Mouse (Mus musculus): Measurements from ENCODE around the gene Relt. TPM values are rescaled to one million over a fixed set of nuclear protein-coding genes. Genes with fewer than 3 reads are reported as not detected.

The Relt gene
- total and polyA plus RNA-seq, 3 experiments: 24.5 to 31.1 (median 29.9) TPM

GRCm38 (mm10) chr7:100843866-100844265 lies 19.4 kb downstream of the Relt start:
- Histone ChIP-seq H3K36me3 (replicated peaks in 1 of 2; ENCODE audit: control insufficient read depth in 1 of 2, insufficient read depth in 1 of 2, low read length in 1 of 2) (peaks cover 51 to 62% of the 10 kb centered on the region in 2 experiments), H3K4me1 (ENCODE audit: control insufficient read depth in 1 of 2, insufficient read depth in 2 of 2) (peaks cover 19 to 45% of the 10 kb centered on the region in 2 experiments), H3K4me3 (replicated peaks in 1 of 3; ENCODE audit: low read depth in 2 of 3, low read length in 2 of 3, poor library complexity in 1 of 3) (no peak overlapping the region), H3K27me3 (replicated peaks) (no peaks in the 10 kb centered on the region), H3K9ac (ENCODE audit: insufficient read depth, low read depth) (no peak overlapping the region), H3K4me2 (ENCODE audit: insufficient read depth, low read depth, poor library complexity, severe bottlenecking) (no peak overlapping the region), H3K27ac (ENCODE audit: insufficient read depth, low read depth) (no peak overlapping the region), H3K79me2 (replicated peaks; ENCODE audit: control insufficient read depth, extremely low read depth, insufficient read depth, poor library complexity, severe bottlenecking) (no peaks in the 10 kb centered on the region), H3K9me3 (replicated peaks; ENCODE audit: low read length) (peaks cover 12% of the 10 kb centered on the region)
- in situ Hi-C loops (cut with MboI; ENCODE audit: low pct_ligation_motif_present, low pct_unique_long_range_greater_than_20kb, low sequenced_read_pairs) (no loop called here), dilution Hi-C loops (cut with MboI; ENCODE audit: extremely low pct_ligation_motif_present, extremely low pct_unique_long_range_greater_than_20kb, low sequenced_read_pairs) (no loop called here)
- TF ChIP-seq ZNF384 (IDR thresholded peaks at IDR 0.05; ENCODE audit: low read depth, low read length): no peak
- no peak for TF ChIP-seq NELFE (IDR thresholded peaks at IDR 0.05; ENCODE audit: low read depth, low read length)
- no peak for TF ChIP-seq MXI1 (IDR thresholded peaks at IDR 0.05; ENCODE audit: low read depth, low read length)
- TF ChIP-seq USF2 (conservative IDR thresholded peaks at IDR 0.05; ENCODE audit: low read depth, low read length): no peak
- TF ChIP-seq UBTF (IDR thresholded peaks at IDR 0.05; ENCODE audit: low read depth, low read length): no peak
- no peak for TF ChIP-seq ZKSCAN1 (IDR thresholded peaks at IDR 0.05; ENCODE audit: borderline replicate concordance, low read depth, low read length)
- TF ChIP-seq POLR2AphosphoS2 (IDR thresholded peaks at IDR 0.05; ENCODE audit: low read depth, low read length): no peak
- no peak for TF ChIP-seq BHLHE40 (IDR thresholded peaks at IDR 0.05; ENCODE audit: low read depth, low read length)
- no peak for TF ChIP-seq POLR2A (IDR thresholded peaks at IDR 0.05; ENCODE audit: low read depth, low read length)
- TF ChIP-seq E2F4 (IDR thresholded peaks at IDR 0.05; ENCODE audit: insufficient replicate concordance, low read depth, low read length): no peak
- TF ChIP-seq TCF12 (IDR thresholded peaks at IDR 0.05; ENCODE audit: low read depth, low read length): no peak
- no peak for TF ChIP-seq SIN3A (IDR thresholded peaks at IDR 0.05; ENCODE audit: low read length)
- TF ChIP-seq RCOR1 (conservative IDR thresholded peaks at IDR 0.05; ENCODE audit: low read depth, low read length): no peak
- no peak for TF ChIP-seq HCFC1 (IDR thresholded peaks at IDR 0.05; ENCODE audit: low read depth, low read length)
- TF ChIP-seq USF1 (IDR thresholded peaks at IDR 0.05; ENCODE audit: low read depth, low read length): no peak
- TF ChIP-seq SMC3 (IDR thresholded peaks at IDR 0.05; ENCODE audit: low read depth, low read length): no peak
- TF ChIP-seq CTCF (conservative IDR thresholded peaks at IDR 0.05 in 1 of 2, IDR thresholded peaks at IDR 0.05 in 1 of 2; ENCODE audit: low read depth in 2 of 2, low read length in 2 of 2): no peak
- no peak for TF ChIP-seq EP300 (IDR thresholded peaks at IDR 0.05; ENCODE audit: low read length)
- no peak for DNase-seq (ENCODE audit: extremely low read depth)

- H3K79me2 ChIP-seq (replicated peaks; ENCODE audit: control insufficient read depth, extremely low read depth, insufficient read depth, poor library complexity, severe bottlenecking): no peaks in the 10 kb centered on the region
- in situ Hi-C loops (cut with MboI; ENCODE audit: low pct_ligation_motif_present, low pct_unique_long_range_greater_than_20kb, low sequenced_read_pairs) (no loop called here), dilution Hi-C loops (cut with MboI; ENCODE audit: extremely low pct_ligation_motif_present, extremely low pct_unique_long_range_greater_than_20kb, low sequenced_read_pairs) (no loop called here)
- peaks cover 15 to 28% of the 10 kb centered on the region in 2 experiments for H3K4me1 ChIP-seq (ENCODE audit: control insufficient read depth in 1 of 2, insufficient read depth in 2 of 2)
- H3K36me3 ChIP-seq (replicated peaks in 1 of 2; ENCODE audit: control insufficient read depth in 1 of 2, insufficient read depth in 1 of 2, low read length in 1 of 2): peaks cover 38 to 57% of the 10 kb centered on the region in 2 experiments
- H3K27me3 ChIP-seq (replicated peaks): no peaks in the 10 kb centered on the region
- H3K9me3 ChIP-seq (replicated peaks; ENCODE audit: low read length): peaks cover 12% of the 10 kb centered on the region
- DNase-seq (ENCODE audit: extremely low read depth): no peak
- H3K4me3 ChIP-seq (replicated peaks in 1 of 3; ENCODE audit: low read depth in 2 of 3, low read length in 2 of 3, poor library complexity in 1 of 3): no peak overlapping the region
- H3K9ac ChIP-seq (ENCODE audit: insufficient read depth, low read depth): no peak overlapping the region
- H3K4me2 ChIP-seq (ENCODE audit: insufficient read depth, low read depth, poor library complexity, severe bottlenecking): no peak overlapping the region
- TF ChIP-seq KAT2A (IDR thresholded peaks at IDR 0.05; ENCODE audit: insufficient replicate concordance, low read length) (no peak), JUND (conservative IDR thresholded peaks at IDR 0.05; ENCODE audit: low read depth, low read length) (no peak), IRF4 (IDR thresholded peaks at IDR 0.05; ENCODE audit: low read depth, low read length) (no peak), UBTF (IDR thresholded peaks at IDR 0.05; ENCODE audit: low read depth, low read length) (no peak), SIN3A (IDR thresholded peaks at IDR 0.05; ENCODE audit: low read length) (no peak), PAX5 (IDR thresholded peaks at IDR 0.05; ENCODE audit: low read length) (no peak), ETS1 (conservative IDR thresholded peaks at IDR 0.05; ENCODE audit: low read depth, low read length) (no peak), ELF1 (IDR thresholded peaks at IDR 0.05; ENCODE audit: low read depth, low read length) (no peak), POLR2A (IDR thresholded peaks at IDR 0.05; ENCODE audit: low read depth, low read length) (no peak), ZMIZ1 (IDR thresholded peaks at IDR 0.05; ENCODE audit: low read depth, low read length) (no peak), POLR2AphosphoS2 (IDR thresholded peaks at IDR 0.05; ENCODE audit: low read depth, low read length) (no peak), NELFE (IDR thresholded peaks at IDR 0.05; ENCODE audit: low read depth, low read length) (no peak), NRF1 (IDR thresholded peaks at IDR 0.05; ENCODE audit: low read depth, low read length) (no peak)
- no peak overlapping the region for H3K27ac ChIP-seq (ENCODE audit: insufficient read depth, low read depth)
These were observed 21.1 kb downstream of the Relt start for GRCm38 (mm10) chr7:100842175-100842574.

All from CH12.LX (cell line).